Mouse (Mus musculus) lung, adult 2 months (tissue): ENCODE data around the gene Magi1.

Experiments
- CTCF ChIP-seq: fragments of 200-500 bp; IDR thresholded peaks from 2 replicates; pipeline ENCODE4 v1.5.1; 2011; ENCODE audit warnings: mild to moderate bottlenecking, low read length, control low read depth; ENCODE audit not compliant: insufficient read depth
- POLR2A ChIP-seq: fragments of 200-500 bp; IDR thresholded peaks from 2 replicates; pipeline ENCODE4 v1.6.1; 2011; ENCODE audit warnings: low read depth, mild to moderate bottlenecking, control low read depth, low read length, borderline replicate concordance; ENCODE audit errors: extremely low read depth

- TF ChIP-seq CTCF (no peak), POLR2A (no peak)
Measured at GRCm38 (mm10) chr6:93962757-93963336, 320.9 kb downstream of the Magi1 start.
